Mouse (Mus musculus) cerebellum, adult 11 months (tissue): ENCODE data around the gene Dcdc2a.

Experiments used
- DNase-seq: peaks from one replicate; pipeline ENCODE4 v3.0.0; 2022

The Dcdc2a gene

DNA sequence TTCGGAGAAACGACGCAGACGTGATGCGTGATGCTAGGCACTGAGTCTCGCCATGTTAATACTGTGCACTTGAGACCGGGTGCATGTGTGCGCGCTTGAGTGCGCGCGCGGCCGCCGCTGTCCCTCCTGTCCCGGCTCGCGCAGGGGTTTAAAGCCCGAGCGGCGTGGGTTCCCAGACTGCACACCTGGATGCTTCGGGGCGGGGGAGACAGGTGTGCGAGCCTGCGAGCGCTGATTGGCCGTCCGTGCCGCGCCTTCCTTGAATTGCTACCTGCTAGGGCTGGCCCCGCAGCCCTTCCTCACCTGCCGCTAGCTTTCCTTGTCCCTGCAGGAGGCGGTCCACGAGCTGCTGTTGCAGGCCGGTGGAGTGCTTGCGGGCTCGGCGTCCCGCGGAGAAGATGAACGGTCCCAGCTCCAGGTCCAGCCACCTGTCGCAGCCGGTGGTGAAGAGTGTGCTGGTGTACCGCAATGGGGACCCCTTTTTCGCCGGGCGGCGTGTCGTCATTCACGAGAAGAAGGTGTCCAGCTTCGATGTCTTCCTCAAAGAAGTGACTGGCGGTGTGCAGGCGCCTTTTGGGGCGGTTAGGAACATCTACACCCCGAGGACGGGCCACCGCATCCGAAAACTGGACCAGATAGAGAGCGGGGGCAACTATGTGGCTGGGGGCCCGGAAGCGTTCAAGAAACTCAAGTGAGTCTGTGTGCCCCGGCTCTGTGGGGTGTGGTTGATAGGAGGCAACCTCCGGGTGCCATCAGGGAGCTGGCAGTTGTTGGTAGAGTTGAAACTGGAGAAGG is at the start of gene Dcdc2a:
Gene Dcdc2a, plus strand, starts transcription at position 132 of the 795 bp plus-strand sequence.
- peak; percentile 2 for DNase-seq

GRCm38 (mm10) chr13:25007115-25007514 is 48.7 kb upstream of the Dcdc2a start:
- no peak for DNase-seq

GRCm38 (mm10) chr13:25018316-25018715 is 37.5 kb upstream of the Dcdc2a start:
- no peak for DNase-seq

GRCm38 (mm10) chr13:25019793-25020539 is 35.8 kb upstream of the Dcdc2a start, which contains the start of gene Mrs2:
Gene Mrs2, minus strand, starts transcription at chr13:25020379.
- DNase-seq: peak; percentile 89

DNA sequence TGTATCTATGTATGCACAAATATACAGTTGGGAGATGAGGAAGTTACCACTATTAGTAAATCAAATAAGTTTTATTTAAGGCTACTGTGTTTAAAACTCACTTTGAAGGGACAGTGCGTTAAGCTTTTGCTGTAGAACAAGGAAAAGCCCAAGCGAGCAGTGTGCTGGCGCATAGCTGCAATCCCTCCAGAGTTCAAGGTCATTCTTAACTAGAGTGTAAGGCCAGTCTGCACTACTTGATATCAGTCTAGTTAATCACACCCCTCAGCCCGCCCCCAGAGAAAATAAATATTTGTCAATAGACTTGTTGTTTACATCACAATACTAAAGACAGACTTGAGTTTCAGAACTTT is 35.3 kb upstream of the Dcdc2a start:
- DNase-seq: no peak

GRCm38 (mm10) chr13:25022386-25022785 is 33.4 kb upstream of the Dcdc2a start:
- no peak for DNase-seq

- no peak for DNase-seq
These were observed 32.7 kb upstream of the Dcdc2a start for GRCm38 (mm10) chr13:25023129-25023528.

DNA sequence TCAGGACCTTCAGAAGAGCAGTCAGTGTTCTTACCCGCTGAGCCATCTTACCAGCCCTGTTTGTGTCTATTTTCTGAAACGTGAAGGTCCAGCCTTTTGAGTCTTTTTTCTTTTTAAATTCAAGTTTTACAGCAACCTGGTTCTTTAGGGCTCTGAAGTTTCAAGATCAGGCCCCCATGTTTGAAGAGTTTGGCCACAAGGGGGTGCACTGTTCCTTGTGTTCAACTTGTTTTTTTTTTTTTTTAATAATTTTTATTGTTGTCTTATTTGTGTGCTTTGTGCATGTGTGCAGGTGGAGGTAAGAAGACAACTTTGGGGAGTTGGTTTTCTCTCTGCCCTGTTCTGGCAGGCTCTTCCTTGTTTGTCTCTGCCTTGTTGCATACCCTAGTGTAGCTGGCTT is 31.1 kb upstream of the Dcdc2a start:
- no peak for DNase-seq

GRCm38 (mm10) chr13:25026409-25027113 is 29.2 kb upstream of the Dcdc2a start:
- DNase-seq: no peak

DNA sequence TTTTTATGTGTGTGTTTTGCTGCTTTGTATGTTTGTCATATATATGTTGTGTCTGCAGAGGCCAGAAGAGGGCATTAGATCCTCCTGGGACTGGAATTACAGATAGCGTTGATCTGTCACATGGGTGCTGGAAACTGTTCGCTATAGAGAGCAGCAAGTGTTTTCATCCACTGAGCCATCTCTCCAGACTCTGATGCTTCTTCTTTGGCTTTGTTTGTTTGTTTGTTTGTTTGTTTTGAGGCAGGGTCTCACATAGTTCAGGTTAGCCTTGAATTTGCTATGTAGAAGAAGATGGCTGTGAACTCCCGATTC is 28.7 kb upstream of the Dcdc2a start:
- DNase-seq: no peak

DNA sequence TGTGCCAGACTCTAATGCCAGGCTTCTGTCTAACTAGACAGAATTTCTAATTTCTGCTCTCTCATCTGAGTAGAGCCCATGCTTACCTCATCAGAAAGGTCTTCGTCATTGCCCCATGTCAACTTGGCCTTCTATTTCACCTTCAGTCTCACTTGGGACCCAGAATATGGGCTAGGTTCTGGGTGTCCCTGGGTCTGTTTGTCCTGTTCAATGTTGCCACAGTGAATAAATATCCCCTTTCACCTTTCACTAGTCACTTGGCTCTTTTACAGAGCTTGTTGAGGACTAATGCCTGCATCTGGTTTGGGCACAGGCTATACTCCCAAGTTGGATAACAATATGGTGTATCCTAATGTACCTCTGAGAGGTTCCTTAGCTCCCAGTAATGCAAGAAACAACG is 16.3 kb upstream of the Dcdc2a start:
- no peak for DNase-seq

- no peak for DNase-seq
These were observed 3.1 kb upstream of the Dcdc2a start for GRCm38 (mm10) chr13:25052671-25053070.

- DNase-seq: peak; percentile 19
These were observed 671 bp upstream of the Dcdc2a start for GRCm38 (mm10) chr13:25055111-25055554.

GRCm38 (mm10) chr13:25066659-25067058 is 10.9 kb downstream of the Dcdc2a start:
- DNase-seq: no peak

GRCm38 (mm10) chr13:25067183-25067582 is 11.4 kb downstream of the Dcdc2a start:
- DNase-seq: no peak

DNA sequence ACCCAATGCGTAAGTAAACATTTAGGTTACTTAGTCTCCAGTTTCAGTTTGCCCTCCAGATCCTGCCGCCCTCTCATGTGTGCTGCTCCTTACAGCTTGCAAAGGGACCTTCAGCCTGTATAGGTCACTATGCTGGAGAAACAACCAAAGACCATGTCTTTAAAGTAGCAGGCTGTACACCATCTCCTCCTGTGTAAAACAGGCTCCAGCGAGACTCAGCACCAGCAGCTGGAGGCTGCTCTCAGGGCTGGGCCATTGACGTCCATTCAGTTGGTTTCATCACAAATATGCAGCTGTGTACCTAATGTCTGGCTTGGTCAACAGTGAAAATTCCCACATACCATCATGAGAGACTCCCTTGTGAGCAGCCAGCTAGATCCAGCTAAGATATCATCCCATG is 14.0 kb downstream of the Dcdc2a start:
- DNase-seq: no peak

- DNase-seq: no peak
These were observed 15.0 kb downstream of the Dcdc2a start for GRCm38 (mm10) chr13:25070791-25071190.

DNA sequence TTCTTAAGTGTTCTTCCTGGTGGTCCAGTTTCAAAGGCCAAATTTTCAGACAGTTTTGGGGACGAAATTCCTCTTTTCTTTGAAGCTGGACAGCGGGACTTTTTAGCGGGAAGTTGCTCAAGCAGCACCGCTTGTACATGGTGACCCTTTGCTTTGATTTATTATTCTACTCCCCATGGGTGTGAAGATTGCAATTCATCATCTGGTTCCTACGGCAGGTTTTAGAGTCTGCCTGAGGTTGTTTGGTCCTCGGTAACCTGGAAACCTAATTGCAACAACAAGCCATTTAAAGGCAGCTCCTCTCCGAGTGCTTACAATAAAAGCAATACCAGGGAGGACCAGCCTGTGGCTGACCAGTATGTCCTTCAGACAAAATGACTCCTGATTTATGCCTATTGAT is 21.5 kb downstream of the Dcdc2a start:
- DNase-seq: no peak

GRCm38 (mm10) chr13:25083144-25083572 is 27.4 kb downstream of the Dcdc2a start:
- DNase-seq: no peak

DNA sequence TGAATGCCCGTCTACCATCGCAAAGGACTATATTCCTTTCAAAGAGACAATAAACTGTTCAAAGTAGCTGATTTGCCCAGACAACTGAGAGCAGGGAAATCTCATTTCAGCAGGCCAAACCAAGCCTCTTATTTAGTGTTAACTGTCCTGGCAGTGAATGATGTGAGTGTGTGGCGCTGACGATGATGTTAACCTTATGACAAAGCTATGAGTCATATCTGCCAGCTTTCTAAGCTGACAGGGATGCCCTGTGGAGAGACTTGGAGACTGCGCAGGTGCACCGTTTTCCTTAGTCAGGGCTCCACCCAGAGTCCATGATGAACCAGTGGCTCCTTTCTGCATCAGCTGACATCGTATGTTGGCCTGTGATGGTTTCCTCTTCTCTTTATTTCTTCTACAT is 29.3 kb downstream of the Dcdc2a start:
- no peak for DNase-seq

- DNase-seq: no peak
These were observed 35.5 kb downstream of the Dcdc2a start for GRCm38 (mm10) chr13:25091347-25091746.

- DNase-seq: no peak
These were observed 38.0 kb downstream of the Dcdc2a start for GRCm38 (mm10) chr13:25093776-25094175.

- no peak for DNase-seq
These were observed 38.6 kb downstream of the Dcdc2a start for GRCm38 (mm10) chr13:25094381-25094780.

- no peak for DNase-seq
These were observed 41.5 kb downstream of the Dcdc2a start for GRCm38 (mm10) chr13:25097348-25097747.
